Mouse (Mus musculus): ENCODE results near the gene Vmn2r17.

Gene Vmn2r17

GRCm38 (mm10) chr5:109419388-109419787, at the start of gene Vmn2r17:
TSS of gene Vmn2r17 (plus strand) at chr5:109419688.
- no peak for DNase-seq (ENCODE audit: low spot score in 2 of 2)

- no peak for DNase-seq (ENCODE audit: low spot score in 2 of 2)
Measured at GRCm38 (mm10) chr5:109466576-109467506, 47.4 kb downstream of the Vmn2r17 start.

GRCm38 (mm10) chr5:109506729-109507128, 87.2 kb downstream of the Vmn2r17 start:
- peak in 1 of 2 experiments; percentile 3 for DNase-seq (ENCODE audit: low spot score in 2 of 2)

Data from thymus, postnatal 10 days (tissue).